Mouse (Mus musculus) heart, postnatal 0 days (tissue): ENCODE data around the gene Gm13030.

Experiments used
- CTCF ChIP-seq: IDR thresholded peaks from 2 replicates; pipeline ENCODE4 v1.5.1; 2016; ENCODE audit warnings: antibody characterized with exemption, control low read depth, low read depth
- EP300 ChIP-seq: IDR thresholded peaks from 2 replicates; pipeline ENCODE4 v1.6.1; 2016; ENCODE audit warnings: antibody characterized with exemption, low read depth

DNA sequence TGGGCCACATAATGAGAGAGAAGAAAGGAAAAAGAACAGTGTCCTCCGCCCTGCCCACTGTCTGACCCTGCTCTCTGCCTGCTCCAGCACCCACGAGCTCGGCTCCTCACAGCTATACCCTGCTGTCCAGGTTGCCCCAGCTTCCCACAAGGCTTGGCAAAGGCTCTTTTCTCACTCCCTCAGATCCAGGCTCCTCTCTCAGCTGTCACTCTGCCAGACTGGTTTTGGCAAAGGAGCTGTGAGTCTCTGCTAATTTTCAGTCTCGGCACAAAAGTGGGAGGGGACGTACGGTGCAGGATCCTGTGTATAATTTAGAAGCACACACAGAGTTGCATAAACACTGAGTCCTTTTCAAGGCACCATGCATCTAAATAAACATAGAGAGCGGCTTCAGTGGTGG is 32.4 kb downstream of the Gm13030 start:
- TF ChIP-seq EP300 (no peak), CTCF (no peak)
